14 mouse cellular contexts compared by ENCODE assay signal in the genomic region with DNA sequence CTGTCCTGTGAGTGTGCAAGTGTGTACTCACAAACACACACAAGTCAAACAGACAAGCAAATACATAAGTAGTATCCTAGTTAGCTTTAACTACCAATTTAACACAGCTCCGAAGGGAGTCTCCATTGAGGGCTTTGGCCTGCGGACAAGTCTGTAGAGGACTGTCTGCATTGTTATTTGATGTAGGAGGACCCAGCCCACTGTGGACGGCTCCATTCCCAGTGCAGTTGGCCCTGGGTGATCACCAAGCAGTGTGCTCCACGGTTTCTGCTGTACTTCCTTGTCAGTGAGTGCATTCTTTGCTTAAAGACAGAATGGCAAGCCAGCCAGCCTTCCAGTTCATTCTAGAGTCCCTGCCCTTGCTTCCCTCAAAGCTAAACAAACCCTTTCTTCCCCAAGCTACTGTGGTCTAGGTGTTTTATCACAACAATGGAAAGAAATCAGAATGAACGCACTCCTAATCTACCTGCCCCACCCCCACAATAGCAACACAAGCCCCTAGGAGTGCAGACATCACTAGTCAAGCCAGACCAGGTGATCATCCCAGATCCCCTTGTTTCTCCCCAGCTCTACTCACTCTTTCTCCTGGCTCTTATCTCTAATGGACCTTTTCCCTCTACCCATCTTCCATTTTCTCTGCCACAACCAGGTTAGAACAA.
"Had no signal": no experiment of that assay in that cellular context is flagged by ENCODE, and none has a peak within 500 bp of the region (broad histone marks: within the 10 kb centered on the region; RNA-seq: fewer than 3 reads in every experiment).

No protein-coding gene starts in this region.

- H3K27me3 ChIP-seq: limb, embryonic 15.5 days; liver, embryonic 12.5 days; lung, embryonic 15.5 days; midbrain, embryonic 12.5 days; neural tube, embryonic 13.5 days; stomach, embryonic 15.5 days had no signal

- H3K4me1 ChIP-seq: midbrain, embryonic 12.5 days had no signal

- H3K9me3 ChIP-seq: limb, embryonic 15.5 days; liver, embryonic 12.5 days; lung, embryonic 15.5 days; neural tube, embryonic 13.5 days; stomach, embryonic 15.5 days had no signal

- H3K4me2 ChIP-seq: limb, embryonic 15.5 days; liver, embryonic 12.5 days; lung, embryonic 15.5 days; midbrain, embryonic 12.5 days; neural tube, embryonic 13.5 days; stomach, embryonic 15.5 days had no signal

- DNase-seq: kidney, postnatal 36 days; layer of hippocampus, adult 9-11 months; layer of hippocampus, postnatal 36 days; lung, postnatal 14 days; retina, postnatal 1 day; right cerebral cortex, postnatal 4 days; thymus, postnatal 4 days had no signal

- H3K4me3 ChIP-seq: limb, embryonic 15.5 days; liver, embryonic 12.5 days; lung, embryonic 15.5 days; midbrain, embryonic 12.5 days; neural tube, embryonic 13.5 days; stomach, embryonic 15.5 days had no signal

- H3K9ac ChIP-seq: limb, embryonic 15.5 days; liver, embryonic 12.5 days; lung, embryonic 15.5 days; midbrain, embryonic 12.5 days; stomach, embryonic 15.5 days had no signal

- H3K27ac ChIP-seq: limb, embryonic 15.5 days; liver, embryonic 12.5 days; lung, embryonic 15.5 days; midbrain, embryonic 12.5 days; neural tube, embryonic 13.5 days had no signal

- H3K36me3 ChIP-seq: midbrain, embryonic 12.5 days had no signal

- ATAC-seq: liver, embryonic 12.5 days; midbrain, embryonic 16.5 days had no signal
